Mouse (Mus musculus) liver, embryonic 11.5 days (tissue): ENCODE measurements around the gene Plk5. TPM values are rescaled to one million over a fixed set of nuclear protein-coding genes. Genes with fewer than 3 reads are reported as not detected.

Experiments used
- ATAC-seq: fragments of 200-750 bp; cut with Nextera tagmentation; replicated peaks from 2 replicates; pipeline ENCODE4 v1.8.0; 2017; ENCODE audit warnings: moderate number of reproducible peaks, mild to moderate bottlenecking, moderate TSS enrichment, moderate library complexity; ENCODE audit not compliant: low FRiP score
- DNase-seq: peaks from one replicate; pipeline ENCODE4 v3.0.0-alpha.2; 2017; ENCODE audit warnings: low spot score
- H3K27ac ChIP-seq: fragments of 300-500 bp; sonication (generic); 2 replicates; pipeline ENCODE4 v1.5.1; 2014; ENCODE audit warnings: mild to moderate bottlenecking, low read depth, low read length, control low read depth
- H3K27me3 ChIP-seq: fragments of 300-500 bp; sonication (generic); replicated peaks from 2 replicates; pipeline ENCODE4 v1.6.1; 2014; ENCODE audit warnings: low read length, mixed read lengths; ENCODE audit not compliant: control insufficient read depth, insufficient read depth
- H3K36me3 ChIP-seq: fragments of 300-500 bp; sonication (generic); 2 replicates; pipeline ENCODE4 v1.6.1; 2014; ENCODE audit warnings: mild to moderate bottlenecking, low read length, moderate library complexity, mixed read lengths; ENCODE audit not compliant: control insufficient read depth, insufficient read depth
- H3K4me1 ChIP-seq: fragments of 300-500 bp; sonication (generic); replicated peaks from 2 replicates; pipeline ENCODE4 v1.6.1; 2014; ENCODE audit warnings: low read length, mixed read lengths; ENCODE audit not compliant: control insufficient read depth, insufficient read depth
- H3K4me2 ChIP-seq: fragments of 300-500 bp; sonication (generic); 2 replicates; pipeline ENCODE4 v1.6.1; 2014; ENCODE audit warnings: mild to moderate bottlenecking, control low read depth, moderate library complexity
- H3K4me3 ChIP-seq: fragments of 300-500 bp; sonication (generic); 2 replicates; pipeline ENCODE4 v1.5.1; 2014; ENCODE audit warnings: low read depth, low read length, control low read depth
- H3K9ac ChIP-seq: fragments of 300-500 bp; sonication (generic); 2 replicates; pipeline ENCODE4 v1.6.1; 2014; ENCODE audit warnings: low read depth, low read length, control low read depth
- H3K9me3 ChIP-seq: fragments of 300-500 bp; sonication (generic); 2 replicates; pipeline ENCODE4 v1.6.1; 2016; ENCODE audit warnings: low read length, inconsistent platforms, mixed read lengths; ENCODE audit not compliant: control insufficient read depth
- WGBS: fragments of 180-500 bp; shearing (Covaris S2); extraction: QIAGEN DNeasy Blood & Tissue Kit; methylation state at CpG from one replicate; pipeline ENCODE4 v1.1.7; 2014; 5-methylcytosine and 5-hydroxymethylcytosine counted together
- polyA plus RNA-seq: library from polyadenylated mRNA; unstranded; fragments of >200 nt; fragmentation: Nextera tagmentation; extraction: Ambion mirVana; gene quantifications from 2 replicates; pipeline ENCODE4 v1.2.1, GENCODE M21; 2014

Plk5 gene
- polyA plus RNA-seq, 1 experiment from 2014 or later = 0.25 TPM

GRCm38 (mm10) chr10:80395025-80395627 is 38.9 kb downstream of the Plk5 start:
- DNase-seq (no peak), ATAC-seq (no peak)
- no peaks in the 10 kb centered on the region for H3K27me3 ChIP-seq
- H3K27ac ChIP-seq = no peak overlapping the region
- H3K9me3 ChIP-seq = no peaks in the 10 kb centered on the region
- peaks cover 51% of the 10 kb centered on the region for H3K36me3 ChIP-seq
- no peak overlapping the region for H3K4me2 ChIP-seq
- WGBS = 93% methylated on average over 35 of the region's 35 CpGs
- peaks cover 18% of the 10 kb centered on the region for H3K4me1 ChIP-seq
- H3K9ac ChIP-seq = no peak overlapping the region
- H3K4me3 ChIP-seq = no peak overlapping the region

- WGBS = 88% methylated on average over 11 of the region's 11 CpGs
- DNase-seq = no peak
- Histone ChIP-seq H3K36me3 (peaks cover 37% of the 10 kb centered on the region), H3K4me2 (peak overlapping the region; percentile 97), H3K9me3 (no peaks in the 10 kb centered on the region), H3K27ac (peak overlapping the region; percentile 99), H3K9ac (peak overlapping the region; percentile 81), H3K4me3 (peak overlapping the region; percentile 77), H3K27me3 (no peaks in the 10 kb centered on the region), H3K4me1 (peaks cover 29% of the 10 kb centered on the region)
- no peak for ATAC-seq
These were observed 40.7 kb downstream of the Plk5 start for GRCm38 (mm10) chr10:80396822-80397523.

GRCm38 (mm10) chr10:80397524-80398173 is 41.4 kb downstream of the Plk5 start:
- H3K4me3 ChIP-seq = peak overlapping the region; percentile 77
- no peaks in the 10 kb centered on the region for H3K9me3 ChIP-seq
- peaks cover 29% of the 10 kb centered on the region for H3K4me1 ChIP-seq
- peaks cover 35% of the 10 kb centered on the region for H3K36me3 ChIP-seq
- peak overlapping the region; percentile 81 for H3K9ac ChIP-seq
- H3K27me3 ChIP-seq = no peaks in the 10 kb centered on the region
- H3K27ac ChIP-seq = peak overlapping the region; percentile 99
- ATAC-seq (no peak), DNase-seq (no peak)
- WGBS = 52% methylated on average over 8 of the region's 8 CpGs
- H3K4me2 ChIP-seq = peak overlapping the region; percentile 97

- Histone ChIP-seq H3K9me3 (no peaks in the 10 kb centered on the region), H3K36me3 (peaks cover 35% of the 10 kb centered on the region), H3K27me3 (no peaks in the 10 kb centered on the region), H3K4me3 (peak overlapping the region; percentile 77), H3K4me2 (peak overlapping the region; percentile 97), H3K27ac (peak overlapping the region; percentile 99), H3K9ac (peak overlapping the region; percentile 81), H3K4me1 (peaks cover 29% of the 10 kb centered on the region)
- WGBS = 8% methylated on average over 1 of the region's 1 CpGs
- DNase-seq (no peak), ATAC-seq (no peak)
These were observed 41.9 kb downstream of the Plk5 start for GRCm38 (mm10) chr10:80398174-80398535.

- no peaks in the 10 kb centered on the region for H3K9me3 ChIP-seq
- ATAC-seq (peak; percentile 77), DNase-seq (peak; percentile 98)
- WGBS = under 1% methylated on average over 59 of the region's 59 CpGs
- H3K9ac ChIP-seq = peak overlapping the region; percentile 81
- H3K27me3 ChIP-seq = no peaks in the 10 kb centered on the region
- H3K4me2 ChIP-seq = peak overlapping the region; percentile 97
- peaks cover 29% of the 10 kb centered on the region for H3K4me1 ChIP-seq
- peaks cover 35% of the 10 kb centered on the region for H3K36me3 ChIP-seq
- peak overlapping the region; percentile 99 for H3K27ac ChIP-seq
- H3K4me3 ChIP-seq = peak overlapping the region; percentile 77
These were observed 42.5 kb downstream of the Plk5 start for GRCm38 (mm10) chr10:80398719-80399190.

- under 1% methylated on average over 76 of the region's 82 CpGs for WGBS
- ATAC-seq (peak; percentile 93), DNase-seq (peak; percentile 98)
- Histone ChIP-seq H3K9ac (peak within 1 kb of the TSS; percentile 90), H3K4me2 (peak within 1 kb of the TSS; percentile 97), H3K27ac (peak within 1 kb of the TSS; percentile 99), H3K4me1 (peaks cover 29% of the 10 kb centered on the region), H3K9me3 (no peaks in the 10 kb centered on the region), H3K36me3 (peaks cover 35% of the 10 kb centered on the region), H3K27me3 (no peaks in the 10 kb centered on the region), H3K4me3 (peak within 1 kb of the TSS; percentile 77)
These were observed 43.1 kb downstream of the Plk5 start, which contains the start of gene Mbd3 for GRCm38 (mm10) chr10:80399191-80399972. Mbd3 (minus strand) TSS chr10:80399550.

- Histone ChIP-seq H3K9me3 (no peaks in the 10 kb centered on the region), H3K4me2 (peak overlapping the region; percentile 97), H3K4me3 (peak overlapping the region; percentile 77), H3K27me3 (no peaks in the 10 kb centered on the region), H3K9ac (peak overlapping the region; percentile 90), H3K36me3 (peaks cover 29% of the 10 kb centered on the region), H3K27ac (peak overlapping the region; percentile 93), H3K4me1 (peaks cover 34% of the 10 kb centered on the region)
- DNase-seq (no peak), ATAC-seq (no peak)
- whole genome bisulfite sequencing = 14% methylated on average over 17 of the region's 17 CpGs
These were observed 43.9 kb downstream of the Plk5 start for GRCm38 (mm10) chr10:80399973-80400703.
